ENCODE assay signal across 21 mouse cellular contexts in the genomic region with DNA sequence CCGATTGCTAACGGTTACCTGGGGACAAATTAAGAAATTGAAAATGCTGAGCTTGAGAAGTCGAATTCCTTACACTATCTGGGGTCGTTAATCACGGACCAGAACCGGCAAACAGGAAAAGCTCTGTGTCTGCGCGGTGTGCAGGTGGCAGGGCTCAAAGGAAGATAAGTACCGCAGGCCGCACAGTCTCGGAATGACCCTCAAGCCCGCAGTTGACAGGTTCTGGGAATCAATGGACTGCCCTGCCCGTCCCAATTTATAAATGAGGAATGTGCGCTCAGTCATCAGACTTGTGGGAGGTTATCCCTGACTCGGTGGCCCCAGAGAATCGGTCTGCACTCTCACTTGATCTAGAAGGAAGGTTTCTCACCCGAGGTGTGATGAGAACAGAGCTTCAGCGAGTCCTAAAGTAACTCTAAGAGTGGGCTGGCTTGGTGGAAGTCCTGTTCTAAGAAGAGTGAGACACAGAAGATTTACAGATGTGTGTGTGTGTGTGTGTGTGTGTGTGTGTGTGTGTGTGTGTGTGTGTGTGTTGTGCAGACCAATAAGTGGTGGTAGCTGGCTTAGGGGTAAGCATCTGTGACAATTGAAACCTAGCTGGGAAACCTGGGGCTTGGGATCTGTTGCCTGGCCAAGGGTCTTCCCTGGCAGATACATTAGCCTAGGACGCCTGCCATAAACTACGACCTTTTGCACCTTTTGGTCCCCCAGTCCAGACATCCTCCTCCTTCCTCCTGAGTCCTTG. TPM values are rescaled to one million over a fixed set of nuclear protein-coding genes. Genes with fewer than 3 reads are reported as not detected.
DNase-seq lines count a peak whose midpoint lies in the region; ATAC-seq and TF ChIP-seq lines count a peak whose summit lies in the region.
"Had no signal": no experiment of that assay in that cellular context is flagged by ENCODE, and none has a peak within 500 bp of the region (broad histone marks: within the 10 kb centered on the region; RNA-seq: fewer than 3 reads in every experiment).

No protein-coding gene starts in this region.

- H3K9me3 ChIP-seq in lung, embryonic 14.5 days (ENCODE audit: low read depth, low read length) = no peaks in the 10 kb centered on the region
- no peaks in the 10 kb centered on the region for H3K9me3 ChIP-seq in embryonic facial prominence, embryonic 13.5 days
- no peaks in the 10 kb centered on the region for H3K9me3 ChIP-seq in limb, embryonic 15.5 days
- H3K9me3 ChIP-seq: heart, embryonic 13.5 days; liver, embryonic 15.5 days; megakaryocyte, embryonic 14.5 days had no signal

- H3K9ac ChIP-seq in lung, embryonic 14.5 days = no peak overlapping the region
- no peak overlapping the region for H3K9ac ChIP-seq in embryonic facial prominence, embryonic 13.5 days
- no peak overlapping the region for H3K9ac ChIP-seq in limb, embryonic 15.5 days
- H3K9ac ChIP-seq: heart, embryonic 13.5 days; liver, embryonic 15.5 days had no signal

- no peak for TF ChIP-seq CTCF in lung, embryonic 14.5 days (IDR thresholded peaks at IDR 0.05; ENCODE audit: low read depth)

- under 1% methylated on average over 20 of the region's 20 CpGs for WGBS in lung, embryonic 14.5 days
- WGBS in embryonic facial prominence, embryonic 13.5 days = 6% methylated on average over 20 of the region's 20 CpGs
- 19% methylated on average over 20 of the region's 20 CpGs for WGBS in limb, embryonic 15.5 days

- H3K27me3 ChIP-seq in lung, embryonic 14.5 days (ENCODE audit: insufficient read depth, low read length) = peaks cover 96% of the 10 kb centered on the region
- peaks cover 98% of the 10 kb centered on the region for H3K27me3 ChIP-seq in embryonic facial prominence, embryonic 13.5 days
- H3K27me3 ChIP-seq in limb, embryonic 15.5 days = peaks cover 70% of the 10 kb centered on the region

- H3K36me3 ChIP-seq in lung, embryonic 14.5 days (ENCODE audit: insufficient read depth) = no peaks in the 10 kb centered on the region
- H3K36me3 ChIP-seq in embryonic facial prominence, embryonic 13.5 days = no peaks in the 10 kb centered on the region
- H3K36me3 ChIP-seq in limb, embryonic 15.5 days = no peaks in the 10 kb centered on the region
- H3K36me3 ChIP-seq: G1E; heart, embryonic 13.5 days; liver, embryonic 15.5 days had no signal

- no peak overlapping the region for H3K4me3 ChIP-seq in lung, embryonic 14.5 days (ENCODE audit: low read depth, low read length)
- peak overlapping the region; percentile 39 for H3K4me3 ChIP-seq in embryonic facial prominence, embryonic 13.5 days
- H3K4me3 ChIP-seq in limb, embryonic 15.5 days = peak overlapping the region; percentile 42
- H3K4me3 ChIP-seq: liver, embryonic 15.5 days had no signal

- no peak overlapping the region for H3K27ac ChIP-seq in lung, embryonic 14.5 days (ENCODE audit: low read depth)
- no peak overlapping the region for H3K27ac ChIP-seq in embryonic facial prominence, embryonic 13.5 days
- peak overlapping the region; percentile 71; the same call in 1 of the 2 replicates for H3K27ac ChIP-seq in limb, embryonic 15.5 days
- H3K27ac ChIP-seq: heart, embryonic 13.5 days; liver, embryonic 15.5 days had no signal

- peak; percentile 1 for DNase-seq in lung, embryonic 14.5 days
- no peak for DNase-seq in lung, postnatal 25 days (ENCODE audit: low spot score)
- DNase-seq in embryo, embryonic 11 days = peak; percentile 22
- no peak for DNase-seq in frontal cortex, postnatal 14 days (ENCODE audit: low spot score in 2 of 2)
- no peak for DNase-seq in adrenal gland, adult 8-10 months
- DNase-seq: cerebellum, adult 9-11 months; gastrocnemius, postnatal 25 days; kidney, adult 9 months; kidney, postnatal 4 days; lung, postnatal 10 days; right cerebral cortex, adult 18-20 months; thymus, adult 18-20 months had no signal

- ATAC-seq in lung, embryonic 14.5 days (ENCODE audit: insufficient read depth) = no peak
- ATAC-seq in embryonic facial prominence, embryonic 13.5 days (ENCODE audit: insufficient number of reproducible peaks, insufficient read depth, low FRiP score, low TSS enrichment, low read depth) = no peak
- no peak for ATAC-seq in limb, embryonic 15.5 days (ENCODE audit: insufficient number of reproducible peaks, low FRiP score, low TSS enrichment, low read depth)

- no peaks in the 10 kb centered on the region for H3K4me1 ChIP-seq in lung, embryonic 14.5 days (ENCODE audit: insufficient read depth)
- H3K4me1 ChIP-seq in embryonic facial prominence, embryonic 13.5 days = peaks cover 25% of the 10 kb centered on the region
- peaks cover 37% of the 10 kb centered on the region for H3K4me1 ChIP-seq in limb, embryonic 15.5 days

- no peak overlapping the region for H3K4me2 ChIP-seq in lung, embryonic 14.5 days
- H3K4me2 ChIP-seq in embryonic facial prominence, embryonic 13.5 days = peak overlapping the region; percentile 54; the same call in 1 of the 2 replicates
- peak overlapping the region; percentile 55 for H3K4me2 ChIP-seq in limb, embryonic 15.5 days
- H3K4me2 ChIP-seq: heart, embryonic 13.5 days; liver, embryonic 15.5 days had no signal

RNA-seq across cellular contexts. Expression of a gene that starts 0.7 kb away (rescaled TPM):
- 0.05 and 0.28 TPM in 2 replicates for polyA plus RNA-seq in lung, embryonic 14.5 days (2014; fragmentation: Nextera tagmentation; extraction: Ambion mirVana)
- 16.0 and 23.0 TPM in 2 replicates for polyA plus RNA-seq in embryonic facial prominence, embryonic 13.5 days (2015; fragmentation: Nextera tagmentation; extraction: Ambion mirVana)
- 21.9 and 24.0 TPM in 2 replicates for polyA plus RNA-seq in limb, embryonic 15.5 days (2015; fragmentation: Nextera tagmentation; extraction: Ambion mirVana)
- 1 to 10 TPM in 1 of 4 experiments, under 1 TPM in 3; 0.35 to 1.4 (median 0.45) TPM for total RNA-seq in adrenal gland, adult 8-10 months (2022)
- total RNA-seq: hematopoietic stem cell, adult 5-6 weeks had no signal
- polyA plus RNA-seq: G1E; intestine, embryonic 14.5 days; small intestine, adult 2 months had no signal

Comparison
In these comparisons a context has a peak if more than half of its experiments do, and no peak if none do; other contexts are left out.
1. DNase-seq: peak in lung, embryonic 14.5 days (single experiment) and embryo, embryonic 11 days (single experiment); none in lung, postnatal 25 days (single experiment), frontal cortex, postnatal 14 days (0 of 2) and adrenal gland, adult 8-10 months (single experiment).
2. RNA of a gene that starts 0.7 kb away (polyA plus RNA-seq): 21.9 to 24.0 TPM in limb, embryonic 15.5 days and 16.0 to 23.0 TPM in embryonic facial prominence, embryonic 13.5 days; 0.05 to 0.28 TPM in lung, embryonic 14.5 days; every median in the first group is over 10 times any median in the second.